Mouse (Mus musculus): ENCODE measurements around the gene Reep6.

DNA sequence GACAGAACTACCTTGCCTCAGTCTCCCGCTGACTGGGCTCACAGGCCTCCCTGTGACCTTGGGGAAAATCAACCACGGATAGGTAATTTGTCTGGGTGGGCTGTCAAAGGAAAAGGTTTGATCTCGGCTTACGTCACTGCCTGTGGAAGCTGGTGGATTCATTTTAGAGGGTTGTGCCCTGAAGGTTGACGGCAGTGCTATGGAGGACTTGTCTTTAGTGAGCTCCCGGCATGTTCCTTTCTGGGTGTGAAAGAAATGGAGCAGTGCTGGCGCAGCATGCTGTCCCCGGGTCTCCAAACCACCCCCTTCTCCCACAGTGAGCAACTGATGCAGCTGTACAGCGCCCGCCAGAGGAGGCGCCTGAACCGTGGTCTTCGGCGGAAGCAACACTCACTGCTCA lies 36.4 kb upstream of the Reep6 start:
- TF ChIP-seq POLR2A (IDR thresholded peaks at IDR 0.05; ENCODE audit: low read depth, low read length) (no peak), CTCF (IDR thresholded peaks at IDR 0.05; ENCODE audit: extremely low read depth, insufficient read length, insufficient replicate concordance, low read depth, low read length) (no peak)
